Mouse (Mus musculus) cerebellum, adult 2 months (tissue): ENCODE data around the gene Noto.

Experiments
- CTCF ChIP-seq: fragments of 200-500 bp; IDR thresholded peaks from 2 replicates; pipeline ENCODE4 v1.5.1; 2011; ENCODE audit warnings: low read depth, mild to moderate bottlenecking, control low read depth, low read length, moderate library complexity, borderline replicate concordance; ENCODE audit not compliant: insufficient read depth
- POLR2A ChIP-seq: fragments of 200-500 bp; IDR thresholded peaks from 2 replicates; pipeline ENCODE4 v1.6.1; 2011; ENCODE audit warnings: low read length, control low read depth, borderline replicate concordance; ENCODE audit not compliant: insufficient read depth

DNA sequence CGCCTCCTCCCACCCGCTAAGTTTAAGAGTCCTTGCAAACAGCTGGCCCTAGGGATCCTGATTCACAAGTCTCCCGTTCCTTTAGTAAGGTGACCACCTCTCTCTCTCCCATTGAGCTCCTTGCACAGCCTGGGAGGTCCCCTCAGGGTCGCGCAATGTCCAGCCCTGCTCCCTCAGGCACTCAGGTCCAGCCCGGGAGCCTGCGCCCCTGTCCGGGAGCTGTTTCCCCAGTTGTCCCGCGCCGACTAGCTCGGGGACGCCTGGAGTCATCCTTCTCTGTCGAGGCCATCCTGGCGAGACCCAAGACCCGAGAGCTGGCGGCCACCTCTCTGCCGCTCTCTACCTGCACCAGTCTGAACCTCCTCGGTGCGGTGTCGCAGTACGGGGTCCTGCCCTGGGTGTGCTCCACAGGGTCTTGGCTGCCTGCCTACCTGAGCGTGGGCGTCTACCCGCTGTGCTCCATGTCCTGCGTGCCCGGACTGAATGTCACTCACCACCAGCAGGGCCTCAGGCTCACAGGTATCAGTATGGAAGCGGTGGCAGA, at the start of gene Noto:
- TF ChIP-seq CTCF = no peak
- no peak for TF ChIP-seq POLR2A
